Mouse (Mus musculus) MEL (cell line): ENCODE results near the gene Adamtsl1. TPM values are rescaled to one million over a fixed set of nuclear protein-coding genes. Genes with fewer than 3 reads are reported as not detected.

Experiments
- DNase-seq: peaks from one replicate; pipeline ENCODE4 v3.0.0; 2011; ENCODE audit warnings: low read depth, low spot score
- H3K27ac ChIP-seq: 2 replicates; pipeline ENCODE4 v1.5.1; 2012; ENCODE audit warnings: low read depth, mild to moderate bottlenecking, control low read depth, low read length, moderate library complexity; ENCODE audit not compliant: control insufficient read depth
- H3K27me3 ChIP-seq, 2 experiments: fragments of 150-350 bp in 1 of 2; sonication (generic) in 1 of 2; 2 replicates each; pipeline ENCODE4 v1.6.1; 2012; ENCODE audit warnings: low read length in 2 of 2, mild to moderate bottlenecking in 2 of 2, improper control_type of control experiment in 1 of 2, moderate library complexity in 1 of 2; ENCODE audit not compliant: insufficient read depth in 2 of 2, control insufficient read depth in 1 of 2
- H3K36me3 ChIP-seq, 2 experiments: 2 replicates each; pipeline ENCODE4 v1.6.1; 2012 to 2014; ENCODE audit warnings: low read length in 2 of 2, improper control_type of control experiment in 1 of 2, inconsistent platforms in 1 of 2, mild to moderate bottlenecking in 1 of 2; ENCODE audit not compliant: insufficient read depth in 2 of 2, control insufficient read depth in 1 of 2
- H3K4me1 ChIP-seq, 2 experiments: fragments of 150-350 bp in 1 of 2; sonication (generic) in 1 of 2; 2 replicates each; pipeline ENCODE4 v1.6.1; 2012; ENCODE audit warnings: low read length in 2 of 2, improper control_type of control experiment in 1 of 2, mild to moderate bottlenecking in 1 of 2; ENCODE audit not compliant: insufficient read depth in 2 of 2, control insufficient read depth in 1 of 2
- H3K4me3 ChIP-seq, 2 experiments: fragments of 150-350 bp in 1 of 2; sonication (generic) in 1 of 2; 2 replicates each; pipeline ENCODE4 v1.5.1; 2012; ENCODE audit warnings: low read depth in 2 of 2, low read length in 2 of 2, mild to moderate bottlenecking in 2 of 2, moderate library complexity in 2 of 2, control low read depth in 1 of 2, improper control_type of control experiment in 1 of 2; ENCODE audit not compliant: control insufficient read depth in 1 of 2, insufficient read depth in 1 of 2
- H3K79me2 ChIP-seq: 2 replicates; pipeline ENCODE4 v1.6.1; 2012; ENCODE audit warnings: mild to moderate bottlenecking, low read length, moderate library complexity; ENCODE audit not compliant: control insufficient read depth, poor library complexity, insufficient read depth
- H3K9ac ChIP-seq: 2 replicates; pipeline ENCODE4 v1.6.1; 2012; ENCODE audit warnings: low read depth, mild to moderate bottlenecking, control low read depth, low read length, moderate library complexity; ENCODE audit not compliant: control insufficient read depth, poor library complexity, severe bottlenecking
- H3K9me3 ChIP-seq: fragments of 150-350 bp; sonication (generic); replicated peaks from 2 replicates; pipeline ENCODE4 v1.6.1; 2012; ENCODE audit warnings: mild to moderate bottlenecking, low read length, improper control_type of control experiment, moderate library complexity; ENCODE audit not compliant: insufficient read depth
- CHD2 ChIP-seq: IDR thresholded peaks from 2 replicates; pipeline ENCODE4 v1.6.1; 2011; ENCODE audit warnings: low read length, improper control_type of control experiment
- CTCF ChIP-seq, 3 experiments: IDR thresholded peaks in 2 of 3; conservative IDR thresholded peaks in 1 of 3; 2 replicates each; pipeline ENCODE4 v1.5.1; 2011 to 2012; ENCODE audit warnings: low read length in 3 of 3, low read depth in 2 of 3, mild to moderate bottlenecking in 2 of 3, improper control_type of control experiment in 1 of 3, inconsistent platforms in 1 of 3, mixed read lengths in 1 of 3, moderate library complexity in 1 of 3; ENCODE audit not compliant: control insufficient read depth in 1 of 3, insufficient read depth in 1 of 3, poor library complexity in 1 of 3, severe bottlenecking in 1 of 3
- E2F4 ChIP-seq: IDR thresholded peaks from 2 replicates; pipeline ENCODE4 v1.6.1; 2011; ENCODE audit warnings: low read depth, low read length, improper control_type of control experiment, borderline replicate concordance
- ELF1 ChIP-seq: IDR thresholded peaks from 2 replicates; pipeline ENCODE4 v1.6.1; 2014; ENCODE audit warnings: low read depth, mild to moderate bottlenecking, inconsistent platforms, low read length, improper control_type of control experiment, moderate library complexity
- EP300 ChIP-seq, 2 experiments: IDR thresholded peaks; 2 replicates each; pipeline ENCODE4 v1.6.1; 2011; ENCODE audit warnings: improper control_type of control experiment in 2 of 2, low read length in 2 of 2, low read depth in 1 of 2, mild to moderate bottlenecking in 1 of 2
- HCFC1 ChIP-seq: IDR thresholded peaks from 2 replicates; pipeline ENCODE4 v1.6.1; 2012; ENCODE audit warnings: low read depth, mild to moderate bottlenecking, inconsistent platforms, low read length, improper control_type of control experiment, moderate library complexity
- JUND ChIP-seq: IDR thresholded peaks from 2 replicates; pipeline ENCODE4 v1.6.1; 2011; ENCODE audit warnings: low read depth, mild to moderate bottlenecking, improper control_type of control experiment, low read length
- MAFK ChIP-seq: IDR thresholded peaks from 2 replicates; pipeline ENCODE4 v1.6.1; 2011; ENCODE audit warnings: low read depth, mild to moderate bottlenecking, low read length, improper control_type of control experiment, borderline replicate concordance
- MAX ChIP-seq: IDR thresholded peaks from 2 replicates; pipeline ENCODE4 v1.6.1; 2011; ENCODE audit warnings: low read length, improper control_type of control experiment
- MXI1 ChIP-seq: IDR thresholded peaks from 2 replicates; pipeline ENCODE4 v1.6.1; 2011; ENCODE audit warnings: mild to moderate bottlenecking, low read depth, low read length, improper control_type of control experiment
- MYB ChIP-seq: IDR thresholded peaks from 2 replicates; pipeline ENCODE4 v1.6.1; 2011; ENCODE audit warnings: mild to moderate bottlenecking, low read depth, low read length, improper control_type of control experiment
- MYC ChIP-seq: IDR thresholded peaks from 2 replicates; pipeline ENCODE4 v1.6.1; 2011; ENCODE audit warnings: low read depth, mild to moderate bottlenecking, low read length, improper control_type of control experiment, moderate library complexity
- POLR2AphosphoS2 ChIP-seq: IDR thresholded peaks from 2 replicates; pipeline ENCODE4 v1.6.1; 2011; ENCODE audit warnings: low read length, improper control_type of control experiment
- POLR2AphosphoS5 ChIP-seq: IDR thresholded peaks from 2 replicates; pipeline ENCODE4 v1.6.1; 2012; ENCODE audit warnings: low read depth, borderline replicate concordance, mild to moderate bottlenecking, inconsistent platforms, low read length, moderate library complexity, mixed read lengths
- RAD21 ChIP-seq: IDR thresholded peaks from 2 replicates; pipeline ENCODE4 v1.6.1; 2011; ENCODE audit warnings: mild to moderate bottlenecking, low read depth, low read length, improper control_type of control experiment
- SIN3A ChIP-seq: IDR thresholded peaks from 2 replicates; pipeline ENCODE4 v1.6.1; 2012; ENCODE audit warnings: low read length, improper control_type of control experiment, inconsistent platforms
- TBP ChIP-seq: IDR thresholded peaks from 2 replicates; pipeline ENCODE4 v1.8.0; 2011; ENCODE audit warnings: low read depth, low read length, improper control_type of control experiment
- TCF12 ChIP-seq: IDR thresholded peaks from 2 replicates; pipeline ENCODE4 v1.6.1; 2014; ENCODE audit warnings: low read depth, mild to moderate bottlenecking, inconsistent platforms, low read length, improper control_type of control experiment, moderate library complexity
- USF2 ChIP-seq, 2 experiments: IDR thresholded peaks; 2 replicates each; pipeline ENCODE4 v1.6.1; 2011 to 2012; ENCODE audit warnings: improper control_type of control experiment in 2 of 2, low read length in 2 of 2, borderline replicate concordance in 1 of 2, inconsistent platforms in 1 of 2, low read depth in 1 of 2, mild to moderate bottlenecking in 1 of 2; ENCODE audit not compliant: insufficient read depth in 1 of 2
- ZKSCAN1 ChIP-seq: IDR thresholded peaks from 2 replicates; pipeline ENCODE4 v1.6.1; 2012; ENCODE audit warnings: low read depth, mild to moderate bottlenecking, inconsistent platforms, low read length, improper control_type of control experiment, moderate library complexity
- ZMIZ1 ChIP-seq: IDR thresholded peaks from 2 replicates; pipeline ENCODE4 v1.6.1; 2012; ENCODE audit warnings: low read depth, mild to moderate bottlenecking, inconsistent platforms, low read length, improper control_type of control experiment, moderate library complexity
- polyA plus RNA-seq, 2 experiments: library from polyadenylated mRNA; stranded (reverse) in 1 of 2; unstranded in 1 of 2; fragments of >175 nt in 1 of 2; fragments of >200 nt in 1 of 2; gene quantifications; 2 replicates each; pipeline versions ENCODE4 v1.2.1 to v1.2.4; 2012; ENCODE audit warnings: low replicate concordance in 2 of 2, low read depth in 1 of 2; ENCODE audit not compliant: insufficient read length in 2 of 2, insufficient read depth in 1 of 2, missing spikeins in 1 of 2
- total RNA-seq: library from RNA; depleted of rRNA; stranded (reverse); fragments of 300-350 nt; gene quantifications from 2 replicates; pipeline ENCODE4 v1.2.3, GENCODE M21; 2012

Gene Adamtsl1
- total and polyA plus RNA-seq, 3 experiments = not detected

GRCm38 (mm10) chr4:85819921-85820320 lies 305.9 kb downstream of the Adamtsl1 start:
- H3K9ac ChIP-seq = no peak overlapping the region
- DNase-seq = no peak
- H3K36me3 ChIP-seq = no peaks in the 10 kb centered on the region
- no peak overlapping the region for H3K27ac ChIP-seq
- H3K27me3 ChIP-seq = no peaks in the 10 kb centered on the region; a peak in 1 of 4 replicates
- H3K79me2 ChIP-seq = no peaks in the 10 kb centered on the region
- no peak overlapping the region for H3K4me3 ChIP-seq
- no peaks in the 10 kb centered on the region for H3K9me3 ChIP-seq
- no peaks in the 10 kb centered on the region for H3K4me1 ChIP-seq
- TF ChIP-seq MXI1 = no peak
- TF ChIP-seq HCFC1 = no peak
- TF ChIP-seq MYC = no peak
- no peak for TF ChIP-seq MAFK
- no peak for TF ChIP-seq ELF1

GRCm38 (mm10) chr4:85823952-85824704 lies 310.2 kb downstream of the Adamtsl1 start:
- DNase-seq = no peak
- no peaks in the 10 kb centered on the region for H3K4me1 ChIP-seq
- no peaks in the 10 kb centered on the region; a peak in 2 of 4 replicates for H3K27me3 ChIP-seq
- H3K27ac ChIP-seq = no peak overlapping the region
- H3K79me2 ChIP-seq = no peaks in the 10 kb centered on the region
- no peaks in the 10 kb centered on the region for H3K36me3 ChIP-seq
- H3K9ac ChIP-seq = no peak overlapping the region
- H3K9me3 ChIP-seq = no peaks in the 10 kb centered on the region
- TF ChIP-seq TCF12 (no peak), MXI1 (no peak), EP300 (IDR thresholded peaks at IDR 0.05; ENCODE audit: low read depth in 1 of 2, low read length in 2 of 2) (no peak), SIN3A (no peak), CTCF (IDR thresholded peaks at IDR 0.05 in 2 of 3, conservative IDR thresholded peaks at IDR 0.05 in 1 of 3; ENCODE audit: control insufficient read depth in 1 of 3, insufficient read depth in 1 of 3, low read depth in 2 of 3, low read length in 3 of 3, poor library complexity in 1 of 3, severe bottlenecking in 1 of 3) (no peak), ELF1 (no peak), POLR2AphosphoS2 (no peak), ZMIZ1 (no peak), ZKSCAN1 (no peak), POLR2AphosphoS5 (no peak), CHD2 (no peak), E2F4 (no peak), USF2 (IDR thresholded peaks at IDR 0.05; ENCODE audit: borderline replicate concordance in 1 of 2, insufficient read depth in 1 of 2, low read depth in 1 of 2, low read length in 2 of 2) (no peak), RAD21 (no peak), MYB (no peak), JUND (no peak), MAX (no peak), TBP (no peak), MYC (no peak)
- TF ChIP-seq, all 39 proteins: peak for 0
- H3K4me3 ChIP-seq = no peak overlapping the region
